Mouse (Mus musculus): ENCODE results near the gene Susd2.

- no peak for TF ChIP-seq CTCF (IDR thresholded peaks at IDR 0.05; ENCODE audit: borderline replicate concordance, control insufficient read depth, extremely low read depth, insufficient read depth, low read length, poor library complexity)
- TF ChIP-seq POLR2A (IDR thresholded peaks at IDR 0.05; ENCODE audit: control insufficient read depth, extremely low read depth, insufficient read depth, low read length, poor library complexity): no peak
These were observed 54.7 kb downstream of the Susd2 start, which contains the start of gene Ggt5 for GRCm38 (mm10) chr10:75589129-75589528.
